Mouse (Mus musculus) forebrain, embryonic 10.5 days (tissue): ENCODE measurements around the gene Carmil1. TPM values are rescaled to one million over a fixed set of nuclear protein-coding genes. Genes with fewer than 3 reads are reported as not detected.
A peak's percentile ranks its signal among the peaks of the same experiment; 100 is the strongest.

Experiments used
- DNase-seq: peaks from one replicate; pipeline ENCODE4 v3.0.0-alpha.2; 2017; ENCODE audit warnings: low spot score; ENCODE audit errors: extremely low spot score
- H3K27ac ChIP-seq: fragments of 300-500 bp; sonication (generic); 2 replicates; pipeline ENCODE4 v1.5.1; 2016; ENCODE audit warnings: mild to moderate bottlenecking
- H3K27me3 ChIP-seq: fragments of 300-500 bp; sonication (generic); 2 replicates; pipeline ENCODE4 v1.6.1; 2016; ENCODE audit warnings: mild to moderate bottlenecking; ENCODE audit not compliant: poor library complexity, severe bottlenecking
- H3K36me3 ChIP-seq: fragments of 300-500 bp; sonication (generic); replicated peaks from 2 replicates; pipeline ENCODE4 v1.6.1; 2016; ENCODE audit warnings: mild to moderate bottlenecking, moderate library complexity
- H3K4me1 ChIP-seq: fragments of 300-500 bp; sonication (generic); 2 replicates; pipeline ENCODE4 v1.6.1; 2016
- H3K4me3 ChIP-seq: fragments of 300-500 bp; sonication (generic); 2 replicates; pipeline ENCODE4 v1.5.1; 2016; ENCODE audit warnings: mild to moderate bottlenecking, moderate library complexity
- H3K9me3 ChIP-seq: fragments of 300-500 bp; sonication (generic); 2 replicates; pipeline ENCODE4 v1.6.1; 2016; ENCODE audit warnings: mild to moderate bottlenecking, moderate library complexity
- WGBS: fragments of 180-500 bp; shearing (Covaris S2); methylation state at CpG from one replicate; pipeline ENCODE4 v1.1.7; 2016; 5-methylcytosine and 5-hydroxymethylcytosine counted together
- polyA plus RNA-seq: library from polyadenylated mRNA; unstranded; fragments of >200 nt; fragmentation: Nextera tagmentation; extraction: Ambion mirVana; gene quantifications from 2 replicates; pipeline ENCODE4 v1.2.1, GENCODE M21; 2016

Gene Carmil1
- polyA plus RNA-seq, 1 experiment from 2014 or later = 20.7 TPM

DNA sequence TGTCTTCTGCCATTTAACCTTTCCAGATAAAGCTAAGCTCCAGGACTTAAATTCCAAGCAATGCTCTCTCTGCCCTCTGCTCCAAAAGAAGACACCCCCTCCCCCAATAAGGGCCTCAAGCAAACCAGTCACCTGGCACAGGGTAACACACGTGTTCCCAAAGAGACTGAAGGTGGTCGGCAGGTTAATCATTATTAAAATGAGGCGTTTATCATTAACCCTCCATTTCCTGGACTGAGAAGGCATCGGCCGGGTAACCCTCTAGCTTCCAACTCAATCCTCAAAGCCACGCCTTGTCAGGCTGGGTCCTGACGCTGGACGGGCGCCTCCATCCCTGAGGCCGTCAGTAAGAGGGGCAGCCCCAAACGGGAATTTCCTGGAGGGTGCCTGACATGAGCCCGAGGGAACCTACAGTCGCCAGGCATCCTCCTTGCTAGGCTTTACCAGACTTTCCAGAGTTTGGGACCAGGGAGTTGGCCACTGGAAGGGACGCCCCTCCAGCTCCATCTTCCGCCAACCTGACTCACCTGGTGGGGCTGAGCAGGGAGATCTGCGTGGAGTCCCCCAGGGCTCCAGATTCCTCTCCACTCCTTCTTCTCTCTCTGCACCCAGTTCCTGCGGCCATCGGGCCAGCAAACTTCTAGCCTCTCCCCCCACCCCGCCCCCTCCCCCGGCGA, 695 bp downstream of the Carmil1 start:
- peaks cover 25% of the 10 kb centered on the region for H3K4me1 ChIP-seq
- DNase-seq = peak; percentile 34
- peaks cover 7% of the 10 kb centered on the region; the same call in 1 of the 2 replicates for H3K36me3 ChIP-seq
- H3K9me3 ChIP-seq = no peaks in the 10 kb centered on the region
- peak overlapping the region; percentile 94 for H3K27ac ChIP-seq
- peaks cover 22% of the 10 kb centered on the region for H3K27me3 ChIP-seq
- WGBS = 0% methylated on average over 21 of the region's 21 CpGs
- H3K4me3 ChIP-seq = peak overlapping the region; percentile 78

DNA sequence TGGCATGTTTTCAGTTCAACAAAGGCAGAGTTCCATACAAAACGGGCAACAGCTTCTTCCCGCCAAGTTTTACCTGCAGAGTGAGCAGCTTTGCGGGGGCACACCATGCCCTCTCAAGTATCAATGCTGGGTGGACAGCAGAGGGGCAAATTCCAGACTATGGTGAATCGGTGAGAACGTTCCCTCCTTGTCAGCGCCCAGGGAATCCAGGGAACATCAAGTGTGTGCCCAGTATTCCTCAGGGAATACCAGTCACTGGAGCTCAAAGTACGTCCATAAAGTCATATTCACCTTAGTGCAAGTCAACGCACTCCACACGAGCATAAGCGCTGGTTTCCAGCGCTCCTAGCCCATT, 1.2 kb downstream of the Carmil1 start:
- Histone ChIP-seq H3K9me3 (no peaks in the 10 kb centered on the region), H3K4me1 (peaks cover 25% of the 10 kb centered on the region), H3K27me3 (peaks cover 22% of the 10 kb centered on the region), H3K4me3 (peak overlapping the region; percentile 78), H3K36me3 (peaks cover 7% of the 10 kb centered on the region; the same call in 1 of the 2 replicates), H3K27ac (no peak overlapping the region)
- no peak for DNase-seq
- WGBS = 55% methylated on average over 11 of the region's 11 CpGs

DNA sequence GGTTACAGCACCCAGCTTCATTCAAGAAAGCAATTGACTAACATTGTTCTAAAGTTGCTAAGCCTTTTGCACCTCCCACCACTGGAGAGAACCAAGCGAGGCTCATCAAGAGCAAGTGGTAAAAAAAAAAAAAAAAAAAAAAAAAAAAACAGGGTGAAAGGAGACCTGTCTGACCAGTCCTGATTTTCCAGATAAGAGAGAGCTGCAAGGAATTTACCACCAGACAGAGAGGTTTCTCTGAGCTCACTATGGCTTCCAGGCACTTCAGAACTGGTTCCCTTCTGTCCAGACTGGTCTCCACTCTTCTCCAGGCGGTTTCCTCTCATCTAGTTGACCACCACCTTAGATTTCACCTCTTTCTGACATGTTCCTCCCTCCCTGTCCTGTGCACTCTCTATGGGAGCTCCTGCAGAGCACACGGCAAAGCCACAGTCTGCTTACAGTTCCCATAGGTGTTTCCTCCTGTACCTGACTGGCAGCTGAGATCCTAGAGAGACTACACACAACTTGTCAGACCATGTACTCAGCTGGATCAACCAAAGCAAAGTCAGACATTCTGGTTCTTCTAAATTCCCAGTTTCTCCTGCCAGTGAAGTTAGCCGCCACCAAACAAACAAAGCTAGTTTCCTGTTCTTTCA, 7.7 kb downstream of the Carmil1 start:
- Histone ChIP-seq H3K27me3 (no peaks in the 10 kb centered on the region), H3K36me3 (peaks cover 7% of the 10 kb centered on the region; the same call in 1 of the 2 replicates), H3K4me3 (no peak overlapping the region), H3K27ac (no peak overlapping the region), H3K4me1 (peaks cover 11% of the 10 kb centered on the region), H3K9me3 (no peaks in the 10 kb centered on the region)
- no peak for DNase-seq
- 75% methylated on average over 4 of the region's 4 CpGs for WGBS

DNA sequence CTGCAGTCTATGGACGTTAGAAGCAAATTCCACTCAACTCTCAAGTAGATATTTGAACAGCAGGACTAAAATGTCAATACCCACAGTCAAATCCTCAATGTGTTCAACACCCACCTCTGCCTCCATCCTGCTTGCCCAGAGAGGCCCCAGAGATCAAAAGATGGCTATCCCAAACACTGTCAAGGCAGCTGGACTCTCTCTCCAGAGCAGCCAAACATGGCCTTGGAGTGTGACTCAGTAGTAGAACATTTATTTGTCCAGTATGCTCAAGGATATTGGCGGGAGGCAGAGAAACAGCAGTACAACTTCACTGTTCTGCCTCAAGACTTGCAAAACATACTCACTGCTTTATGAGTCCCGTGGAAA, 11.5 kb downstream of the Carmil1 start:
- H3K27ac ChIP-seq = 0 out of 2 replicates have a peak overlapping the region, but pooled peaks have one; percentile 20
- no peaks in the 10 kb centered on the region for H3K9me3 ChIP-seq
- H3K36me3 ChIP-seq = no peaks in the 10 kb centered on the region
- no peaks in the 10 kb centered on the region for H3K27me3 ChIP-seq
- H3K4me3 ChIP-seq = no peak overlapping the region
- 79% methylated on average over 3 of the region's 3 CpGs for WGBS
- DNase-seq = no peak
- peaks cover 11% of the 10 kb centered on the region for H3K4me1 ChIP-seq

DNA sequence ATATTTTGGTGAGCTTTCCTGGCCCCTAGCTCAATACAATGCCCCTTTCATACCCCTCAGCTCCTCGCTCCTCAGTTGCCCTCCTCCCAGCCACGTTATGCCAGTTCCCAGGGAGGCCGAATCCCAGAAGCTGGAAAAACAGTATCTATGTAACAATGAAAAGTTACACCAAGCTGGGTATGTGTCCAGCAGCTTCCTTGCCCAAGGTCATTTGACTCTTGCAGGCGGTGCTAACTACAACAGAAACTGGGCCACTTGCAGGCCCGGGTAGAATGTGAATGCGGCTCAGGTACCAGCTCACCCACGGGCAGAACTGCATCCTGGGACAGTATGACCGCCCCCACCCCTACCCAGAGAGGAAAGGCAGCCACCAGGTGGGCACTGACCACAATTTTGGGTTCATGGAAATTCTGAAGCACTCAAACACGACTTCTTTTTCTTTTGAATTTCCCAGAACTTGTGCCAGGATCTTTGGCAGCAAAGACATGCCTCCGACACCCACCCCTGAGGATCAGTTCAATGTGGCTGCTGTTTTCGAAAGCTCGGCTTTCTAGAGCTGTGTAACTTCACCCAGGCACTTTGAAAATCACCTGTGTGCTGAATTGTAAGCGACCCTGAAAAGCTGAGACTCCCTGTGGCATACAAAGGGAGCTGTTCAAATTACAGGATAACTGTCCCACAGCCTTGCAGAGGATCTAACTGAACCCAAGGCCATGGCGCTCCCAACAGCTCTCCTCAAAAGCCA, 12.1 kb downstream of the Carmil1 start:
- Histone ChIP-seq H3K4me3 (no peak overlapping the region), H3K4me1 (peaks cover 11% of the 10 kb centered on the region), H3K27me3 (no peaks in the 10 kb centered on the region), H3K27ac (peak overlapping the region; percentile 20; the same call in 1 of the 2 replicates), H3K36me3 (no peaks in the 10 kb centered on the region), H3K9me3 (no peaks in the 10 kb centered on the region)
- WGBS = 70% methylated on average over 14 of the region's 14 CpGs
- no peak for DNase-seq

DNA sequence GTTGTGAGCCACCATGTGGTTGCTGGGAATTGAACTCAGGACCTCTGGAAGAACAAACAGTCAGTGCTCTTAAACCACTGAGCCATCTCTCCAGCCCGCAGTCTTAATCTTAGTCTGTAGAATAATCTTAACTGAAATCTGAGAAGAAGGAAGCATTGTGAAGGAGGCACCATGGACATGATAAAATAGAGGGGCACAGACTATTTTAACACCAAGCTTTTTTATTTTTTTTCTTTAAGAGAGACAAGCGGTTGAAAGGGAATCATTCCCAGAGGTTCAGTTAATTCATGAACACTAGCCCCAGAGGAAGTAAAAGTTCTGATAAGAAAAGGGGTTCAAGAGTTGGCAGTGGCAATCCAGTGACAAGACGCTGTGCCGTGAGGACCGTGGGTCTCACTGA, 15.8 kb downstream of the Carmil1 start:
- H3K27me3 ChIP-seq = no peaks in the 10 kb centered on the region
- no peak for DNase-seq
- 93% methylated on average over 5 of the region's 5 CpGs for WGBS

DNA sequence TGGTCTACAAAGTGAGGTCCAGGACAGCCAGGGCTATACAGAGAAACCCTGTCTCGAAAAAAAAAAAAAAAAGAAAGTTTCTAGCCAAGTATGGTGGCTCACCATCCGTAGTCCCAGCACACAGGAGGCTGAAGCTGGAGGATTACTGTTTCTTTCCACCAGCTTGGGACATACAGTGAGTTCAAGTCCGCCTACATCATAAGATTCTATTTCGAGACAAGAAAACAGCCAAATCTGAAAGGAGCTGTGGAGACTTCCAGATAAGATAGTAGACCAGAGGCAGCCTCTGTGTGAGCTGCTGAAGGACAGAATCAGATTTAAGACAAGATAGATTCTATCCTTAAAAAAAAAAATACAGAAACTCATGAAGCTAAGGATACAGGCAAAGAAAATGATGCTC, 17.0 kb downstream of the Carmil1 start:
- no peaks in the 10 kb centered on the region for H3K36me3 ChIP-seq
- H3K27me3 ChIP-seq = no peaks in the 10 kb centered on the region
- H3K4me1 ChIP-seq = peaks cover 5% of the 10 kb centered on the region
- H3K9me3 ChIP-seq = no peaks in the 10 kb centered on the region
- H3K4me3 ChIP-seq = no peak overlapping the region
- DNase-seq = no peak
- H3K27ac ChIP-seq = no peak overlapping the region
- 89% methylated on average over 4 of the region's 4 CpGs for WGBS

More for the DNA sequence above, 15.8 kb downstream of the Carmil1 start:
- Histone ChIP-seq H3K9me3 (no peaks in the 10 kb centered on the region), H3K4me1 (peaks cover 11% of the 10 kb centered on the region), H3K27ac (no peak overlapping the region), H3K4me3 (no peak overlapping the region), H3K36me3 (no peaks in the 10 kb centered on the region)

DNA sequence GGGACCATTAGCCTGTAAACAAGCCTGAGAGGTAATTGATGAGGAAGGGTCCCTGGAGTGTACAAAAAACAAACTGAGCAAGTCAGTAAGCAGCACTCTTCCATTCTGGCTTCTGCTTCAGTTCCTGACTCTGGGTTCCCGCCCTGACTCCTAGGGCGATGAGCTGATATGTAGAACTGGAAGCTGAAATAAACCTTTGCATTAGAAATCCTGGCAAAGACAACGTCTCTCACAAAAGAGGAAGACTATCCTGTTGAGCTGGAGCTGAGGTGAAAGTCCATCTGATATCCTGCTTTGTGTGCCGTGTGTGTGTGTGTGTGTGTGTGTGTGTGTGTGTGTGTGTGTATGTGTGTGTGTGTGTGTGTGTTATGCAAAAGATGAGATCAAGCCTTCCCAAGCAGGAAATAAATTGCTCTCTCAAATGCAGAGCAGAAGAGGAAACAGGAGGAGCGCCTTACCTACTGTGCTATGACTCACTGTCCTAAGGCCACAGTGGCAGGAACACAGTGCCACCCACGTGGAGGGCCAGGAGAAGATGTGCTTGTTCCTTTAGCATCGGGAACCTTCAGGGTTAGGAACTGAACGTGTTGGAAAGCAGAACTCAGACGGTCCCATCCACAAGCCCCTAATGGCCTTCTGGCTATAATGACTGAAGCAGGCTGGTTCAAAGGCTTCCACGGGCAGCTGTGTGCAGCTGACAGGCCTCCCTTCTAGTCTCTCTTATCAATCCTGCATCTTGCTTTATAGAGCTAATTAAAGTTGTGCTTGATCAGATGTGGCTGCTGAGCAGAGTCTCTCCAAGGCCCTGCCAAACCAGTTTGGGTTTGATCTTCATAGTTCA, 19.6 kb downstream of the Carmil1 start:
- H3K27me3 ChIP-seq = no peaks in the 10 kb centered on the region
- H3K36me3 ChIP-seq = no peaks in the 10 kb centered on the region
- H3K27ac ChIP-seq = no peak overlapping the region
- H3K4me3 ChIP-seq = no peak overlapping the region
- DNase-seq = no peak
- H3K4me1 ChIP-seq = no peaks in the 10 kb centered on the region
- no peaks in the 10 kb centered on the region for H3K9me3 ChIP-seq
- 84% methylated on average over 10 of the region's 10 CpGs for WGBS

DNA sequence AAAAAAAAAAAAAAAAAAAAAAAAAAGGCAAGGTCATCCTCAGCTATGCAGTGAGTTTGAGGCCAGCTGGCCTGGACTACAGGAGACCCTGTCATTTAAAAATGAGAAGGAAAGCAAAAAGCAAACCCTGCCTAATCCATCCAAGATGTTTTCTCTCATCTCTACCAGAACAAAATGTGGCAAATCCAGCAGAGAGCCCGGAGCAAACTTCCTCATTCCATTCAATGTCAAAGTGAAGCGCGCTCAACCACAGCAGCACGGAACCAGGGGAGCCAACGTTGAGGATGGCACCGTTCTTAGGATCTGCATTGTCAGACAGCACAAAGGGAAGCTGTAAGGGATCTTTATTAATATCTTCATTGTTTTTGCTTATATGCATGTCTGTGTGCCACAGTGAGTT, 22.8 kb downstream of the Carmil1 start:
- no peak for DNase-seq
- no peaks in the 10 kb centered on the region for H3K36me3 ChIP-seq

DNA sequence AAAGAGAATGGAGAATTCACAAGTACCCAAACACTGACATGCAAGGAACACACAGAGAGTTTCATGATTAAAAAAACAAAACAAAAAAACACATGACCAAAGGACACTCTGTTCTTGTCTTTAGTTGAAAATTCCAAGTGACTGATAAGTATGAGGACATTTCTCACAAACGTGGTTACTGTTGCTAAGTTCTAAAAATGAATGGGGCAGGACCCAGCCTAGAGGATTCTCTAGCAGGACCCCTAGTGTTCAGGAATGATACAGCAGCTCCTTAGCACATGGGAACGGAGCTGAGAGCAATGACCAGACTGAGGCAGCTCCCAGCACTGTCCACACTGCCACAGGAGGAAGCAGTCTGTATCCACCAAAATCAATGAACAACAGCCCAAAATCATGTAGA, 26.6 kb downstream of the Carmil1 start:
- Histone ChIP-seq H3K4me3 (no peak overlapping the region), H3K27me3 (no peaks in the 10 kb centered on the region), H3K9me3 (no peaks in the 10 kb centered on the region), H3K36me3 (no peaks in the 10 kb centered on the region), H3K27ac (no peak overlapping the region), H3K4me1 (peaks cover 8% of the 10 kb centered on the region; the same call in 1 of the 2 replicates)
- 33% methylated on average over 2 of the region's 2 CpGs for WGBS
- DNase-seq = peak; percentile 19

More for the DNA sequence above, 22.8 kb downstream of the Carmil1 start:
- no peak overlapping the region for H3K27ac ChIP-seq
- H3K4me1 ChIP-seq = 0 out of 2 replicates have a peak, but pooled peaks cover 3% of the 10 kb centered on the region
- H3K4me3 ChIP-seq = no peak overlapping the region
- no peaks in the 10 kb centered on the region for H3K27me3 ChIP-seq
- no peaks in the 10 kb centered on the region for H3K9me3 ChIP-seq
- WGBS = 90% methylated on average over 6 of the region's 6 CpGs

DNA sequence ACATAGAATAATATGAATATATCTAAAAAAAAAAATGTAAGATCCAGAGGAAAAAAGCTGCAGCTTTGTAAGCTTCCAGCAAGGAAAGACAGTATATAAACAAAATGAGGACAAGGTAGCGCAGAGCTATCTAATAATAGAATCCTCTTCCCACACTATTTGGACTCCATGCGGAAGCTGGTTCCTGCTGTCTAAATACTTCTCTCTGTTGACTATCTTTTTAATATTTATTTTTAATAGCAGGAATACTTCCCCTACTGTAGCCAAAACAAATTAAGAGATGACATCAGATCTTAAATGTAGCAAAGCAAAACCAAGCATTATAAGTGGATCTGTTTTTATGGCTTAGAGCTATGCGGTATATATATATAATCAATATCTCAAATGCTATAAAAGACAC, 27.0 kb downstream of the Carmil1 start:
- DNase-seq = no peak
- H3K27ac ChIP-seq = no peak overlapping the region
- 95% methylated on average over 3 of the region's 3 CpGs for WGBS
- no peaks in the 10 kb centered on the region for H3K36me3 ChIP-seq
- H3K9me3 ChIP-seq = no peaks in the 10 kb centered on the region
- H3K27me3 ChIP-seq = no peaks in the 10 kb centered on the region
- H3K4me3 ChIP-seq = no peak overlapping the region
- peaks cover 8% of the 10 kb centered on the region; the same call in 1 of the 2 replicates for H3K4me1 ChIP-seq

DNA sequence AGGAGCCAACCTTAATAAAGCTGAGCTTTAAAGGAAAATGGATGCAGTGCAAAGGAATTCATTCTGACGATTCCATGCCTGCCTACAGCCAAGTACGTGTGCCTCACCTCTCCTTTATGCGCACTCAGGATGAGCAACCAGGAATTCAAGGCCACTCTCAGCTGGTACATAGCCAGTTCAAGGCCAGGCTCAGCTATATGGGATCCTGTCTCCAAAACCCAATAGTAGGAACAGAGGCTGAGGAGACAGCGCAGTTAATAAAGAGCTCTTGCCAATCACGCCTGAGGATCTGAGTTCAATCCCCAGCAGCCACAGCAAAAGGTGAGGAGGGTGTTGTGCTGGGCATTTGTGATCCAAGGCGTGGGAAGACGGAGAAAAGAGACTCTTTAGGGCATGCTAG, 29.4 kb downstream of the Carmil1 start:
- H3K27me3 ChIP-seq = no peaks in the 10 kb centered on the region
- 91% methylated on average over 7 of the region's 7 CpGs for WGBS
- no peaks in the 10 kb centered on the region for H3K36me3 ChIP-seq
- no peak overlapping the region for H3K4me3 ChIP-seq
- H3K9me3 ChIP-seq = no peaks in the 10 kb centered on the region
- H3K27ac ChIP-seq = no peak overlapping the region
- no peak for DNase-seq
- H3K4me1 ChIP-seq = peaks cover 8% of the 10 kb centered on the region; the same call in 1 of the 2 replicates
